Mouse (Mus musculus): ENCODE data around the gene Il2ra.
A peak's percentile ranks its signal among the peaks of the same experiment; 100 is the strongest.

Gene Il2ra

DNA sequence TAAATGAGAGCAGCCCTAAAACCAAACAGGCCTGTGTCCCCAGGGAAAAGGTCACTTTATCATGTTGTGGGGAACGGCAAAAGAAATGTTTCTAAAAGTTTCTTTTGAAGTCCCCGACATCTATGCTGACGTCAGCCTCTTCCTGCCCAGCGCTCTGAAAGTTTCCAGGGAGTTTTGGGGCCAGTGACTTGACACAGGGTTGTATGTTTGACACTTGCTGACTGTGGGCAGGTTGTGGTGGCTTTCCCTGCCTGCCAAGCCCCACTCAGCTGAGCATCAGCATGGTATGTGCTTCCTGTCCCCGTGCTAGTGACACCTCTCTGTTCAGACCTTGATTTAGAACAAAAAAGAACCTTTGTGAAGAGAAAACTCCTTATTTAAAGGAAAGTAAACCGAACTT lies 10.7 kb downstream of the Il2ra start:
- DNase-seq (ENCODE audit: low read depth, low spot score): no peak

DNA sequence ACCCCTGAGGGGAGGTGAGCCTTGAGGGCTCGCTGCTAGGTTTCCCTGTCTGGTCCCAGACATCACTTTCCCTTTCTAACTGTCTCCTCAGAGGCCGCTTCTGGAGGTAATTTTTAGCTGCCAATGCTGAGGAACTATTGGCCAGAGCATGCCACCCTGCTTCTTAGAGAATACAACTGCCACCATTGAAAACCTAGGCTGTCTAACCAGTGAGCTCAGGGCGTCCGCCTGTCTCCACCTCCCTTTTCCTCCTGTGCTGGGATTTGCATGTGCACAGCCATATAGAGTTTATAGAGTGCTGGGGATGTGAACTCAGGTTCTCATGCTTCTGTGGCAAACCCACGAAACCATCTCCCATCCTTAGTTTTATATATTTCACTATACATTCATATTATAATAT lies 11.2 kb downstream of the Il2ra start:
- DNase-seq (ENCODE audit: low read depth, low spot score): no peak

DNA sequence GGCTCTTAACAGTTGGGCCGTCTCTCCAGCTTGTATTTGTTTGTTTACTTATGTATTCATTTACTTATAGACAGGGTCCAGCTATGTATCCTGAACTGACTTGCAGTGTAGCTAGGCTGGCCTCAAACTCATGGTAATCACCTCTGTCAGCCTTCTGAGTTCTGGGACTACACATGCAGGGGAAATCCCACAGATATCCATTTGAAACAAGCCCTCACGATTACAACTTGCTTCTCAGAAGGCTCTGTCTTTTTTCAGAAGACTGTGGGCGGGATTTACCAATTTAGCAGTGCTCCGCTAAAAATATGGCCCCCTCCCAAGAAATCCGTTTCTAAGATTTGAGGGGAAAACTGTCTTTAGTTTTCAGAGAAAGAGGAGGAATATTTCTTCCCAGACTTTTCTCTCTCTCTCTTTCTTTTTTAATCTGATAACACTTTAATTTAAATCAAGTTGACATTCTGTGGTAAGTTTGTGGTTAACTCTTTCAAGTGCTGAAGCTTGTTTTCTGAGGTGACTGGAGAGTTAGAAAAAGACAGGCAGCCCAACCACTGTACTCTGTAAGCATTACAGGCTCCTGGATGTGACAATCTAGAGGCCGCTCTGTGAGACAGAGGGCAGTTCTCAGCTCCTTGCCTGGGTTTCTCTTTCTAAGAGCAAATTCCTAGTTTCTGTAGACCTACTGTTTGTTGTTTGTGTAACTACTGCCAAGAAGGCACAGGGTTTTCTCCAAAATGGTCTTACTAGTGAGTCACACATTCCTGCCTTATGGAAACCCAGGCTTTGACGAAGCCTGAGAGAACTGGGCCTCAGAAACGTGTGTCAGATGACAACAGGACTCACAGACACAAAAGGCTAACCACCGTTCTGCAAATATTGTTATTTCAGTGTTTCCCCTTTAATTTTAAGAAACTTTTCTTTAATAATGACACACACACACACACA lies 12.7 kb downstream of the Il2ra start:
- DNase-seq (ENCODE audit: low read depth, low spot score): no peak

DNA sequence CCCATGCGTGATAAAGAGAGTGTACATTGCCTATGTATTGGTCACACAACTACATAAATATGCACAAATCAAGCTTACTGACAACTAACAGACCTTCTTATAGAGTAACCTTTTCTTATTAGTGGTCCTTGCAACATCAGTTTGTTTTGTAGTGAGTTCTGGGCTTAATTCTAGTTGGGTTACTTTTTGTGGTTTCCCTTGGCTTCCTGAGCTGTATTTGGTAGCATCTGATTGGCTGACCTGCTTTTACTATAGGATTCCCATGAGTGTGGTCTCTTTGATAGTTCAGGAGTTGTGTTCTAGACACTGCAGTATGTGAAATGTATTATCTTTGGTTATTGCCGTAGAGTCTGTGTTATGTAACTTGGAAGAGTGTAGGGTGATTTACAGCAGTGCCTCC lies 15.0 kb downstream of the Il2ra start:
- no peak for DNase-seq (ENCODE audit: low read depth, low spot score)

DNA sequence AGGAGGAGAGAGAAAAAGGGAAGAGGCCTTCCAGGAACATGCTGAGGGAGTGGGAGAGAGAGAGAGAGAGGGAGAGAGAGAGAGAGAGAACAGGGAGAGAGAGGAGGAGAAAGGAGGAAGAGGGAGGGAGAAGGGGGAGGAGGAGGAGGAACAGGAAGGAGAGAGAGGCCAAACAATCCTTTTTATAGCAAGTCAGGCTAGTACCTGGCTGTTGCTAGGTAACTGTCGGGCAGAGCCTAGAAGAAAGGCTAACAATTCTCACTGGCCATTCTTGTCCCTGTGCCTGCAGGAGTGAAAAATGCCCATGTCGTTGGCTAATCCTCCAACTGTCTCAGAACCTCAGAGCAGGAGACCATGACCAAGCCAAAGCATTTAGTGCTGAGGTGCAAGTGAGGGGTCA lies 16.7 kb downstream of the Il2ra start:
- no peak for DNase-seq (ENCODE audit: low read depth, low spot score)

DNA sequence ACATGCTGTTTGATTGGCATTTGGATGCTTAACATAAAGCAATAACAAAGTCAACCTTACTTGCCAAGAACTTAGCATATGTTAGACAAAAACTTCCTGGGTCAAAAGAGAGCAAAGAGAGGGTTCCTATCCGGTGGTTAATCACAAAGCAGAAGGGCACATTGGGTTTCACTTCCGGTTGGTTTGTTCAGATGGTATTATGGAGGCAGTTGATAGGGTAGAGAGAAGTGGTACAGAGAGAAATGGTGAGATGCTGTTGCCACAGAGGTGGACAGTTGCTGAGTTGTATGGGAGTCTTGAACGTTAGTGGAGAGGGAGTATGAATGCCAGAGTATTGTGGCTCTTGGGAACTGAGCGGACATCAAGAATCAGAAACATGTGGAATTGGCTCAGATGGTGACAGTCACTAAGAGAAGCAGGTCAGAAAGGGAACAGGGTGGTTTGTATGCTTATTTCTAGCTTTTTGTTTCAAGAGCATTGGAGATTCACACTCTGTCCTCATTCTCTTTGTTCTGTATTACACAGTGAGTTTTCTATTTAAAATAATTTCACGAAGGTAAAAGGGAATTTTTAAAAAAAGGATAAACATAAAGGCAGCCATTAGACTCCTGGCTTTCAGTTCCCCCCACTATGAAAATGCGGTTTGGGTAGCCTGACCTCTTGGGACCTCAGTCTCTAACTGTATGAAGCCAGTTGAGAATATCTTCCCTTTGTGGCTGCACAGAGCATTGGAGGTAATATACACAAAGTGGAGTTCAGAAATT lies 19.7 kb downstream of the Il2ra start:
- DNase-seq (ENCODE audit: low read depth, low spot score): no peak

DNA sequence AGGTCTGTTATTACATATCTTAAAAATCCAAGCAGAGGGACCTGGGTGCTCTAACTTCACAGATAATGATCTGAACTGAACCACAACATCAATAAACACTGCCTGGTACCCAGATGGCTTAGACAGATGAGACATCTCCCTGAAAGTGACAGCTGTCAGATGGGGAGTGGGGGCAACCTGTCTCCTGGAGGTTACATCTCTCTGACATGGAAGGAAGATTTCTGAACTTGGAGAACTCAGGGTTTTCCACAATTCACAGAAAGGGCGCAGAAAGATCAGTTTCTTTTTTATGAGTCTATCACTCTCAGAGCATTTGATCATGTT lies 20.3 kb downstream of the Il2ra start:
- DNase-seq (ENCODE audit: low read depth, low spot score): no peak

DNA sequence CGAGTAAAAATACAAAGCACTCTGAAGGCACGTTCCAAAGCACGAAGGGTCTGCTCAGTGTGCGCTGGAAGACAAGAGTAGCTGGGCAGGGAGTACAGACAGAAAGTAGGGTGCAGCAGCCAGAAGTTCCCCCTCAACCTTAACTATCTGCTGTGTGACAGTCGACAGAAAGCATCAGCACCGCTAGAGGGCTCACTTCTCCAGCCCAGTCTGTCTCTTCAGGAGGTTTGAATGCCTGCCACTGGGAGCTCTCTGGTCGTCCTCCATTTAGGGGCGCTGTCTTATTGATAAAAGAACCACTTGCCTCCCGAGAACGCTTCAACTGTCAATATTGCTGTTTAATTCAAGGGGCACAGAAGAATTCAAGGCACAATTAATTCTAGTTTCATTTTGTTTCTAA lies 21.4 kb downstream of the Il2ra start:
- DNase-seq (ENCODE audit: low read depth, low spot score): peak; percentile 61

DNA sequence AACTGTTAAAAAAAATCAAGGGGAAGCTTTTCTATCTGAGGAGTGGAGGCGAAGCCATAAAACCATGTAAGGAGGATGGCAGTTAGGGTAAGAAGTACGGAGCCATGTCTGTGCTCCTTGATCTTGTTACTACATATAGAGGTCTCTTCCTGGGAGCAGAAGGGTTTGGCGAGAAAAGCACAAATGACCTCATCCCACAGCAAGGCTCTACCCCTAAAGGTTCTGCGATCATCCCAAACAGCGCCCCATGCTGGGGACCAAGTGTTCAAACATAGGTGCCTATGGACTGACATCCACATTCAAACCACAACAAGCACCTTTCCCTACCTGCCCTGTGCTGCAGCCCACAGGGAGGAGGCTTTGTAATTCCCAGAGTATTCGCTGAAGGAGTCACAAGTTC lies 21.8 kb downstream of the Il2ra start:
- no peak for DNase-seq (ENCODE audit: low read depth, low spot score)

DNA sequence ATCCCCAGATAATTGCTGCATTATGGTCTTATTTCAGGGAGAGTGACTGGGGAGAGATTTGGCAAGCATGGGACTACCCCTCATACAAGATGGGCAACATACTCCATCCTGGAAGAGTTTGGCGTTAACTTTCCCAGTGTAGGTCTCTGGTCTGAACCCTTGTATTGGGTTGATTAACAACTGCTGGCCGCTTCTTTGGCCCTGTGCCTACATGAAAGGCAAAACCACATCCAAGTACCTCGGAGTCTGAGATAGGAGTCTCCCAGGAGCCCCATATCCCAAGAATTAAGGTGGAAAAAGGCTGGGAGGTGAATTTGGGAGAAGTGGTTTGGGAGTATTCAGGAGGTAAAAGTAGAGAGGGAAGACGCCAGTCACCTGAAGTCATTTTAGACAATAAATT lies 22.2 kb downstream of the Il2ra start:
- no peak for DNase-seq (ENCODE audit: low read depth, low spot score)

DNA sequence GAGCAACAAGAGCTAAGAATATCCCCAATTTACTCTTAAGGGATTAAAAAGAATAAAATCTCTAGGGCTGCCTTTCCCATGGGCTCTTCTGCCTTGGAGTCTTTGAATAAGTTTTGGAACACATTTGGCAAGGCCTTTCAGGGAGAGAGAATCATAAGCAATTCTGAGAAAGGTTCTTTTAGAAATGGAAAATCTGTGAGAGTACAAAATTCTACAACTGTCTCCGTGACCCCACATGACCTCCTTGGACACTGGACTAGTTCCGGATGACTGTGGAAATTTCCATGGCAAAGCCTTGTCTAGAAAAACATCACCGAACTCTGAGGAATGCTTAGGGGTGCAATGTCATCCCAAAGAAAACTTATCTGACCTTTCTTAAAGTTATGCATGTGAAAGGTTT lies 22.7 kb downstream of the Il2ra start:
- DNase-seq (ENCODE audit: low read depth, low spot score): no peak

DNA sequence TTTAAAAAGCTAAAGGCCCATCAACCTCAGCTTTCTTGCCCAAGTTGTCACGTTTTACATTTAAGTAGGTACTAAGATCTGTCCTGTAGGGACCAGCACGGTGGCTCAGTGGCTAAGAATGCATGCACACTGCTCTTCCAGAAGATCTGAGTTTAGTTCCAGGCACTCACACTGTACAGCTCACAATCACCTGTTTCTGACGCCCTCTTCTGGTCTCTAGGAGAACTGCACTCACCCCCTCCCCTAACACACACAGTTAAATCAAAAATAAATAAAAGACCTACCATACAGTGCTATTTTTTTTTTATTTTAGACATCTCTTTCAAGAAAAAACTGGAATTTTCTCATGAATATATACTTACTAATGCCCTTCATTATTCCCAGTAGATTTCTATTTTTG lies 29.5 kb downstream of the Il2ra start:
- DNase-seq (ENCODE audit: low read depth, low spot score): no peak

DNA sequence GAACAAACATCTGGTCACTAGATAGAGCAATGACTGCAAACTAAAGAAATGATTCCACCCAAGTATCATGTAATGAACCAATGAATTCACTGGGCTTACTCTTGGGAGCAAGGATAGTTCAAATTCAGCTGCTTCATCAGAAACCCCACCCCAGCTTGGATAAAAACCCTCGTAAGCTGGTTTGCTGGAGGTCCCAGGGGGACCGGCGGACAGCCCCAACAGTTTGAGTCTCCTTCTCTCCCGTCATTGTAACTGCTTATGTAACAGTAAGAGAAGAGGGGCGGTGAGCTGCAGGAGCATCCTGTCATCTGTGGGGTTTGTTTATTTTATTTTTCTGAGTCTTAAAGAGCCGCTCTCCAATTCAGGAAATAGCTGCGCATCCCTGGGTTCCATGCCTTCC lies 37.0 kb downstream of the Il2ra start:
- DNase-seq (ENCODE audit: low read depth, low spot score): no peak

DNA sequence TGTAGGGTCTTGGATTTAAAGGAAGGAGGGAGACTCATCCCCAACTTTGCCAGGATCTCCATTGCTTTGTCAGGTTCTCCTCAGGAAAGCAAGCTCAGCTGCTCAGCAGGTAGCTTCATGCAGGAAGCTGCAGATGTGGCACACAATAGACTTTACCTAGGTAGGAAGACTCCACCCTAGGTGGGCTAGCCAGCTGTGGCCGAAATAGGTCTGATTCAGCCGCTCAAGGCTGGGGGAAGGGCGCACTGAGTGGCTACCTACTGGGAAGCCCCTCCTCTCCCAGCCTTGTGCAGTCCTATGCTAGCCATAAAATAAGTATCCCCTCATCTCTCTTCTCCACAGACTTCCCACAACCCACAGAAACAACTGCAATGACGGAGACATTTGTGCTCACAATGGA lies 40.1 kb downstream of the Il2ra start:
- no peak for DNase-seq (ENCODE audit: low read depth, low spot score)

DNA sequence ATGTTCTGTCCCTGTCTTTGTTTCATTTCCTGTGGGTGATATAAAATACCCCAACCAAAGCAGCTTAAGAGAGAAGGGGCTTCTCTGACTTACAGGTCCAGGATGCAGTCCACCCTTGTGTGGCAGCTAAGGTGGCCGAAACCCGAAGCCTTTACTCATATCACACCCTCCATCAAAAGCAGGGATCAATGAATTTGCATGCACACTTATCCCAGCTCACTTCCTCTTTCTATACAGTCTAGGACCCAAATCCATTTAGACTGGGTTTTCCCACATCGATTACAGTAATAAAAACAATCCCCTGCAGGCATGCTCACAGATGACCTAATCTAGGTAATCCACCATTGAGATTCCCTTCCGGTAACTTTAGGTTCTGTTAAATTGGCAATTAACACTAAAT lies 43.9 kb downstream of the Il2ra start:
- no peak for DNase-seq (ENCODE audit: low read depth, low spot score)

DNA sequence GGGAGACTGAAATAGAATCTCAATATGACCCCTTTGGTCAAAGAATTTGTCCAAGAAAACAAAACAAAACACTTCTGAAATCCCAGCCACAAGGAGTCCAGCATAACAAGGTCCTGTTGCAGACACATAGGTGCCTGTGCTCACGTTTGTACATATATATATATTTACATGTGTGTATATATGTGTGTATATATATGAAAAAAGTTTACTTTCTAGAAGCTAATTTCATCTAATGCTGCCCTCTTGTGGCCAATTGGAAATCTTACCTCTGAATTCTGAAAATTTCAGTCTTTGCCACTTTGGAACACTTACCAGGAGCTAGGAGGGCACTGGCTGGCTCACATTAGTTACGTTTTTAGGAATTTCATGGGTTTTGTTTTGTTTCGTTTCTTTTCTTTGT lies 44.8 kb downstream of the Il2ra start:
- DNase-seq (ENCODE audit: low read depth, low spot score): peak; percentile 19

DNA sequence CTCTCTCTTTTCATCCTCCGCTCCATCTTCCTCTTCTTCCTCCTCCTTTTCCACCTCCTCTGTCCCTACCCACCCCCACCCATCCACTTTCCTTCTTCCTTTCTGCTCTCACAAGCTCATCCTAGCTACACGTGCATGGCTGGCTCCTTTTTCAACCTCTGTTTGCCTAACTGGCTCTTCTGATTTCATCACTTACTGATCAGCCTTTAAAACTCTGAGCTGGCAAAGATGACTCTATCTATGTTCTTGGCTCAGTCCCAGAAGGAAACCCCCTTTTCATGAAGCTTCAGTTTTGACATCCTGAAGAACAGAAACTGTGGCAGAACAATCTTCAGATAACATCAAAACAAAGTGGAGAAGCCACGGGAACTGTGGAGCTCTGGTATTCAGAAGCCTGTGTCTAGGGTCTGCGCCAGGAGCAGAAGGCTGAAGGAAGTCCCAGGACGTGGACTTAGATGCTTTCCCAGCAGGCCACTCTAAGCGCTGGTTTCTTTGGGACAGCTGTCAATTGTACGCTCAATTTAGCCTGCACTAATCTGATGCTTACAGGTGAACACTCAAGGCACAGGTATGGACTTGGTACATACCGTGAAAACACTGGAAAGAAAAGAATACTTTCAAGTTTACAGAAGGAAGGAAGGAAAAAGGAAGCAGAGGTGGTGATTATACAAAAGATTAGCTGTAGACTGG lies 47.7 kb downstream of the Il2ra start:
- no peak for DNase-seq (ENCODE audit: low read depth, low spot score)

DNA sequence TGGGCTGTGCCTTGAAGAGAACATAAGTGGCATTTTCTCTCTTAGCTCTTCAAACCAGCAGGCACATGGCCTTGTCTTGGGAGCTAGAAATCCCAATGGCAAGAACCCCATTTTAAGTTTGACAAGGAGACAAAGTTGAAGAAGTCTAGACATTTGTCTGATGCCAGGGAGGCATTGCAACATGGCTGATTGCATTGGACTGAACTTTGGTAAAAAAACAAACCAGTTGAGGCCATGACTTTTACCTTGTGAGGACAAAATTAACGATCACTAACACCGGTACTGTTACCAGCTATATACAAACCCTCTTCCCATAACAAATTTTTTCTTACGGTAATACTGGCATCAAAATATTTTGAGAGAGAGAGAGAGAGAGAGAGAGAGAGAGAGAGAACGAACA lies 50.7 kb downstream of the Il2ra start:
- DNase-seq (ENCODE audit: low read depth, low spot score): no peak

DNA sequence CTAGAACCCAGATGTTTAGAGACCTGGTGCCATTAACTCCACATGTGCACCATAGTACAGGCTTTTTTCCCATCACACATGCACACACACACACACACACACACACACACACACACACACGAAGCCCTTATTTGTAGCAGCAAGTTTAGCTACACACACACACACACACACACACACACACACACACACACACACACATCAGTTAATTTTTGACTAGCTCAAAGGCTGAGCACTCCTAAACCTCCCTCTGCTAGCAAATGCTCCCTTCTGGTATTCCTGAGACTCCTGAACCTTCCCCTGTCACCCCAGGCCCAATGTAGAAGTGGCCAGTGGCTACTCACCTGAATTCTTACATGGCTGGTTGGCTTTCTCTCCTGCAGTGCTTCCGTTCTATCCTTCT lies 51.5 kb downstream of the Il2ra start:
- no peak for DNase-seq (ENCODE audit: low read depth, low spot score)

DNA sequence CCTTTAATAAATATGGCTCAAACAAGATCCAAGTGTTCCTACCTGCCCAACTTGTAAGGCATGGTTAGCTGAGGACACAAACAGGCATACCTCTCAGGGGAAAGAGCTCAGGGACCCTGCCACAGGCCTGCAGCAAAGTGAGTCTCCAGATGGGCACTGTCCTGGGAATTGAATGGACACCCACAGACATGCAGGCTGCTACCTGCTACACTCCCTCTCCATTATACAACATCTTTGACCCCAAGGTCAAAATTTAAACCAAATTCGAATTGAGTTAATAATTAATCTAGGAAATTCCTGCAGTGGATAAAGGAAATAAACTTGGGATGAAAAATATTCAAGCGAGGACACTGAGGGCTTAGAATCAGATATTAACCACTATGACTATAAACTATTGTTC lies 53.3 kb downstream of the Il2ra start:
- no peak for DNase-seq (ENCODE audit: low read depth, low spot score)

DNA sequence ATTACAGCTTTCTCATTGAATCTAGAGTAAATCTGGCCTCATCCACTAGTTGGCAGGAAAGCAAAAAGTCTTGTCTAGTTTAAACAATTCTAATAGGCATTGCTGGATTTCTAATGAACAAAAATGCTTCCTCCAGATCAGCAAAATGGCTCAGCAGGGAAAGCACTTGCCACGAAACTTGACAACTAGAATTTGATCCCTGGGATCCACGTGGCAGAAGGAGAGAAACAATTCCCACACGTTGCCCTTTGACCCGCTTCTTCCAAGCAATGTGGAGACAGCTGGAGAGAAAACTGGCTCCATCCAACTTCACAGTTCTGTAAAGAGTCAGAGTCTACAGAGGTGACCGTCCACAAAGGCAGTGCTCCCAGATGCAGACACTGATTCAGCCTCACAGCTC lies 56.4 kb downstream of the Il2ra start:
- no peak for DNase-seq (ENCODE audit: low read depth, low spot score)

DNA sequence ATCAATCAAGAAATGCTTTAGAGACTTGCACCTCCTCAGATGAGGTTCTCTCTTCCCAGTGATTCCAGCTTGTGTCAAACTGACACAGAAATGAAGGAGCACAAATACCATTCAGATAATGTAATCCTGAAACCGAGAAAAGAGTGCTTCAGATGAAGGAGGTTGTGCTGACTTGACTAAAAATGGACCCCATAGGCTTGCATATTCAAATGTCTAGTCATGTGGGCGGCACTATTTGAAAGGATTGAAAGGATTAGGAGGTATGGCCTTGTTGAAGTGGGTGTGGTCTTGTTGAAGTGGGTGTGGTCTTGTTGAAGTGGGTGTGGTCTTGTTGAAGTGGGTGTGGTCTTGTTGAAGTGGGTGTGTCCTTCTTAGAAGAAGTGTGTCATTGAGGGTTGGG lies 57.3 kb downstream of the Il2ra start:
- no peak for DNase-seq (ENCODE audit: low read depth, low spot score)
